Mouse (Mus musculus): ENCODE measurements around the gene Ndufa11.

DNA sequence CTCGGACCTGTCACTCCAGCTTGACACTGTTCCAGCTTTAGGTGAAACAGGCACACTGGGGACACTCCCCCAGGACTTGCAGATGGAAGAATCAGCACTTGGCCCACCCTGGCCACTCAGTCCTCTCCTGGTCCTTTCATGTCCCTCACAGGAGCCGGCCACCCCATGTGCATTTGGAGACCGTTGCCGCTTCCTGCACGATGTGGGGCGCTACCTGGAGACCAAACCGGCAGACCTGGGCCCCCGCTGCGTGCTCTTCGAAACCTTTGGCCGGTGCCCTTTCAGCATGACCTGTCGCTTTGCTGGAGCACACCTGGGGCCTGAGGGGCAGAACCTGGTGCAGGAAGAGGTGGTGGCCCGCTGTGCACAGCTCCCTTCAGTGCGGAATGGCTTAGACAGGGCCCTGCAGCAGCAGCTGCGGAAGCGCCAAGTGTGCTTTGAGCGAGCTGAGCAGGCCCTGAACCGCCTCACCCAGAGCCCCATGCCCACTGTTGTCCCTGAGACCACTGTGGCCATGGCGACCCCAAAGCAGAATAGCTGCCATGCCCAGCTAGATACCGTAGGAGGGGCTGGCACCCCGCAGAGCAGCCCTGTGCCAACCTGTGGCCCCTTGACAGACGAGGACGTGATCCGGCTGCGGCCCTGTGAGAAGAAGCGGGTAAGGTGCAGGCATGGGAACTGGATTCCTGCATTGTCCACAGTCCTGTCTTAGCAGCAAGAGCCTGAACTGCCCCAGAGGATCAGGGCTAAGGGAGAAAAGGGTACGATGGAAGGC is 49.3 kb downstream of the Ndufa11 start:
- no peak for TF ChIP-seq CTCF (IDR thresholded peaks at IDR 0.05; ENCODE audit: insufficient read depth, low read length)
- TF ChIP-seq POLR2A (IDR thresholded peaks at IDR 0.05; ENCODE audit: borderline replicate concordance, extremely low read depth, low read depth, low read length): no peak

Data from lung, adult 2 months (tissue).